Mouse (Mus musculus) telencephalon, adult 2 months (tissue): ENCODE measurements around the gene Usp28.
A peak's percentile ranks its signal among the peaks of the same experiment; 100 is the strongest.

ENCODE experiments used
- DNase-seq: peaks from one replicate; pipeline ENCODE4 v3.0.0-alpha.2; 2011; ENCODE audit warnings: low read depth, low spot score

The Usp28 gene

DNA sequence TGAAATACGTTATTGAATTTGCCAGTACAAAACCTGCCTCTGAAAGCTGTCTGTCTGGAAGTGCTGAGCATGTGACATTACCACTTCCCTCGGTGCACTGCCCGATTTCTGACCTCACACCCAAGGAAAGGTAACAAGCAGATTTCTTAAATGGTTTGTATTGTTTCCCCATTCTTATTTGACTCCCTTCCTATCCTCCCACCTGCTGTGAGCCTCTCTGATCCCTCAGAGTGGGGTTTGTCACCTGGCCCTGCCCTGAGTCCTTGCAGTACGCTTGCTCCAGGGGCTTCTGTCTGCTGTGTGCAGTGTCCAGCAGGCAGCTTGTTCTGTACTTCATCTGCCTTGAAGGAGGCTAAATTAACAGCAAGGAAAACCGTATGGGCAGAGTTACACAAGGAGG, 38.8 kb downstream of the Usp28 start:
- no peak for DNase-seq

DNA sequence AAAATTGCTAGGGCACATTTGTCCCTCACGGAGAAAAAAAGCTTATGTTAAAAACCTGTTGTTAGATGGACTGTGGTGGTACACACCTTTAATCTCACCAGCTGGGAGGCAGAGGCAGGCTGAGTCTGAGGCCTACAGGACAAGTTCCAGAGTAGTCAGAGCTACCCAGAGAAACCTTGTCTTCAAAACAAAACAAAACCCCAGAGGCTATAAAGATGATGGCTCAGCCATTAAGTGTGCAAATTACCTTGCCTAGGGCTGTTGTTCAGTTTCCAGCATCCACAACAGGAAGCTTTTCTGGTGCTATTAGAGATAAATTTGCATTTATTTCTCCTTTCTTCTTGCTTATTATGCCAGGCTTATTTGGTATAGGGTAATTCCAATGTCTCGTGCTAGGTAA, 39.4 kb downstream of the Usp28 start:
- DNase-seq: no peak

DNA sequence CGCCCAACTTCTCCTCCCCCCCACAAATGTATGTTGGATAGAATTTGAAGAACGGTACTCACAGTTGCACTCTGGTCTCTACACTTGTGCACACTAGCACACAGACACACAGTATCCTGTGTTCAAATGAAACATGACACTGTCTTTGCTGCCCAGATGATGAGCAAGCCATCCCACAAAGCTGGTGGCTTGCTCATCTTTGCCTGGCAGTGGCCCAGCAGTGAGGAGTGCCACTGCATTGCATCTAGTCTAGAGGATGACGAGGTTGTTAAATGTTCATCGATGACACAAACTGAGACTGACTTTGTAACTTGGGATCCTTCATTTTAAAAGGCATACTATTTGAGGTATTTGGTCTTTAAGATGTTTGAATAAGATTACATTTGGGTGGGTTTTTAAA, 49.6 kb downstream of the Usp28 start:
- no peak for DNase-seq

DNA sequence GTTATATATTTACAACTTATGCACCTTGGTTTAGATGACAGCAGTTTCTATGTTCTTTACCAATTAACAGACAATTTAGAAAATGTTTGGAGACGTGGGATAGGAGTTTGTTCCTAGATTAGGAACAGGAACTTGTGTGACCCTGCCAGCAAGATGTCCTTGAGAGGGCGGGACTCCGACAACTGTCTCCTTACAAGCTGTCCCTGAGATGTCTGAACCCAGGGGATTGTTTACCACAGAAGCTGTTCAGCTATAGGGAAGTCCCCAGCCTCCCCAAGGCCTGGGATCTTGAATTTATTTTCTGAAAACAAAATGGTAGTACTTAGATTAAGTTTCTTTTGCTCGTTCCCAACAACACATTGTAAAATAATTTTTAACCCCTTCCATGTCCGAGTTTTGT, 65.7 kb downstream of the Usp28 start:
- no peak for DNase-seq

DNA sequence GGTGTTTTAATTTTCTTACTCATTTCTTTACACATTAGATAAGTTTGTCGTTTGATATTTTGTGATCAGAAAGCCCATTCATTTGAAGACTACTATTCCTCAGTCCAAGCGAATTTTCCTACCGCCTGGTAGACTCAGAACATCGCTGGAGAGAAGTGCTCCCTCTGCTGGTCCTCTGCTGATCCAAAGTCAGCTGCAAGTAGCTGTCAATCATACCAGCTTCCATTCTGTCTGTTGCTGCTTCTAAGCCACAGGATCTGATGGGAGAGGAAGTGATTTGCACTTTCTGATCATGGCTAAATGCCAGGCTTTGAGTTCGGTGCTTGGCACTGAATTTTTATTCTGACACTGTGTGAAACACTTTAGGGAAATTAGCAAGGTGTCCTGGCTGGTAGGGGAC, 66.2 kb downstream of the Usp28 start:
- peak; percentile 36 for DNase-seq

DNA sequence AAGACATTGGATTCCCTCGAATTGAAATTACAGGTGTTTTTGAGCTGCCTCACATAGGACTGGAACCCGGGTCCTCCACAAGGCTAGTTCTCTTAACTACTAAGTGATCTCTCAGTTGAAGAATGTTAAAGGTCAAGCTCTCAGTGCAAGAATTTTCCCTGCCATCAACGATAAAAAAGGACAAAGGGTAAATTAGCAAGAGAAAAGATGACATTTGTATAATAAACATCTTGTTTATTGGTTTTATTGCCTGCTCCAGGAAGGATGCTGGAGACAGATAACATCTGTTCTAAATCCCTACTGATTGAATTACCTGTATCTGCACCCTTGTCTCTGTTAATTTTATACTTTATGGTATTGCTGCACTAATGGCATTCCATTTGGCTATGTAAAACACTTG, 68.9 kb downstream of the Usp28 start:
- no peak for DNase-seq

DNA sequence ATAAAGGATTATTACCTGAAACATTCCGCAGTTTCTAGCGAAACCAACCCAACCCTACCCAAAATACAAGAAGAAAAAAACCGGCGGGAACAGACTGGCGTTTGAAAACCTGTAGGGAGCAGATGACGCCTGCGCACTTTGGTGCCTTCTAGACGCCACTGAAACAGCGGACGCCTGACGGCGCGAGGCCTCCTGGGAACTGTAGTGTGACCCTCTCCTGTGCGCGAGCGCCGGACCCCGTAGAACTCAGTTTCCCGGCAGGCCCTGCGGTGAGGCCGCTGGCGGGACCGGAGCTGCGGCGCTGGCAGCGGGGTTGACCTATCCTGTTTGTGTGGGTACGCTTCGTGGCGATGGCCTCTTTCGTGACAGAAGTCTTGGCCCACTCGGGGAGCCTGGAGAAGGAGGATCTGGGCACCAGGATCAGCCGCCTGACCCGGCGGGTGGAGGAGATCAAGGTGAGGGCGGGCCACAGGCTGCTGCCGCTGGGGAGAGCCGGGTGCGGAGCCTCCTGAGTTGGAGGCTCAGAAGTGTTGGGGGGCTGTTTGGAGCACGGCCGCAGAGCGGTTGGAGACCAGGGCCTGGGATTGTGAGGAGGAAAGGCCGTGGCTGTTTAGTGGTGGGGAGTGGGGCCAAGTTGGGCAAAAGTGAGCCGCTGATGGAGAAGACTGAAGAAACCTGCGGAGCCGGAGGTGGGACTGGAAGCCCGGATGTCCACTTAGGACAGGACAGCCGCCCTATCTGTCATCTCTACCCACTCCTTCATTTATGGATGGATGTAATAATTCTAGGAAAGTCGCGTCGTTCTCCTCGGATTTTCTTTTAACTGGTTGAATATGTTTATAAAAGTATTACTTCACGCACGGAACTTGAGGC, 70.4 kb downstream of the Usp28 start, which contains the start of gene Zw10:
Gene Zw10, plus strand, starts transcription at position 281 of the 873 bp plus-strand sequence.
- peak; percentile 95 for DNase-seq

DNA sequence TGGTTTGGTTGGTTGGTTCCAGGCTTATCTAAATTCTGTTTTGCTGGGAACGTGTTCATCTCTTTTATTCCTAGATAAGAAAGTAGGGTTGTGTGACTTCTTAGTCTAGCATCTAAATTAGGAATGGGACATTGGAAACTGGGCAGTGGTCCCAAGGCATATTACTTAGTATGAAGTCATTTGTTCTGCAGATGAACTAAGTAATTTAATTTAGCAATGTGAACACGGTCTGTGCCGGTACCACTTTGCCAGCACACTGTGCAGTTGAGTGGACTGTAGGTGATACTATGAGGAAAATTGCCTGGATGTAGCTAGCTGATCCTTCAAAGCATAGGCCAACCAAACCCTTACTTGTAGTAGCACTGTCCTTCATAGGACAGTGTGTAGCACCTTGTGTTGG, 91.7 kb downstream of the Usp28 start:
- DNase-seq: no peak

DNA sequence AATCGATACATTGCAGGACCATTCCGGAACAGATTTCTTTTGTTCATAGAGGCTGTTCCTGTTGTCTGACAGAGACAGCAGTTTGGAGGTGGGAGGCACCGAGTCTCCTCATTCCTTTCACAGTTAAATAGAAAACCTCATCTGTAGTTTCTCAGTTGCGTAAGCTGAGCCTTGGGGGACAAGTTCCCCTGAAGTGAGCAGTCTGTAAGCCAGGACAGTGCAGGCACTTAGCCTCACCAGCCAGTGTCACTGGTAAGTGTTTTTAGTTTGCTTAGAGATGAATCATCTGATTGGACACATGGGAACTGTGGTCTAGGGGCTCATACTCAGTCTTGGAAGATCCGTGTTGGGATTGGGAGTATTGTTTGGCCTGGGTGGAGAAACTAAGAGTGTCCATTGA, 95.9 kb downstream of the Usp28 start, which contains the start of gene Tmprss5:
Gene Tmprss5, plus strand, starts transcription at position 154 of the 400 bp plus-strand sequence.
- no peak for DNase-seq

DNA sequence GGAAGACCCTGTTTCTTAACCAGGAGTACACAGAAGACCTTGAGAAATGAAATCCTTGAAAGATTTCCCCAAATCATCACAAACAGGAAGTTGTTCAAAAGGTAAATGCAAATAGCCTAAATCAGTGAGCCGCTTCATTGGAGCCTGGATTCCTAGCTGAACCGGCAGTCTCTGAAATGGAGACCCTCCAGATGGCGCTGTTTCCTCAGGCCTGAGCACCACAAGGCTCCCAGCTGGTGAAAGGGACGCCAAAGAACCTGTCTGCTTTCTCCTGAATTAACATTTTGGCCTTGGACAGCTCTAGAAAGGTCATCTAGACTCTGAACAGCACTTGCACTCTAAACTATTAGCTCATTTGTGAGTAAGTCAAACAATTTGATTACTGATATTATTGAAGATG, 96.4 kb downstream of the Usp28 start:
- DNase-seq: peak; percentile 45

DNA sequence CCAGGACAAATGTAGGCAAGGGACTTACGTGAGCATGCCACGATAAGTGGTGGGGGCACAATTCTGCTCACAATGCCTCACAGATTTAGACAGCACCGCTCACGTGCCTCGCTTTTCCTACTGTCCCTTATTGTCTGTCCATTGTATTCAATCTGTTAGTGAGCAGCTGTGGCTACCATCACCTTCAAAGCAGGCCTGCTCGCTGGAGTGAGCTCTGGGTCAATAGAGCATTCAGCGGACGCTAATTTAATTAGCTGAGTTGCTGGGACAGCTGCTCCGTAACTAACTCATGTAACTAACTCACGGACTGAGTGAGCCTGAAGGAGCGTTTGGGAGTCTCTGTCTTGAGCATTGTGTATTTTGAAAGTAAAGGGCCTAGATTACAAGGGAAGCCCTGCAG, 102.1 kb downstream of the Usp28 start:
- DNase-seq: no peak
